Mouse (Mus musculus) right cerebral cortex, adult 2 months (tissue): ENCODE data around the gene Psmg1.

ENCODE experiments used
- DNase-seq, 2 experiments: peaks; one replicate each; pipeline ENCODE4 v3.0.0; 2021 to 2022; ENCODE audit warnings: low spot score in 2 of 2

The Psmg1 gene

GRCm38 (mm10) chr16:95958080-95958479 is 32.7 kb downstream of the Psmg1 start:
- no peak for DNase-seq

GRCm38 (mm10) chr16:95956618-95957017 is 34.1 kb downstream of the Psmg1 start:
- DNase-seq, result no peak

- DNase-seq, result no peak
Observed at GRCm38 (mm10) chr16:95955716-95956346, 34.9 kb downstream of the Psmg1 start.

- no peak for DNase-seq
Observed at GRCm38 (mm10) chr16:95954341-95954740, 36.4 kb downstream of the Psmg1 start.

GRCm38 (mm10) chr16:95953159-95953650 is 37.6 kb downstream of the Psmg1 start:
- DNase-seq, result no peak

GRCm38 (mm10) chr16:95951471-95951870 is 39.3 kb downstream of the Psmg1 start:
- no peak for DNase-seq

- DNase-seq, result peak; percentile 80 to 84
Observed at GRCm38 (mm10) chr16:95945389-95946311, 45.1 kb downstream of the Psmg1 start.

- no peak for DNase-seq
Observed at GRCm38 (mm10) chr16:95943186-95943585, 47.6 kb downstream of the Psmg1 start.

GRCm38 (mm10) chr16:95941575-95941974 is 49.2 kb downstream of the Psmg1 start:
- no peak for DNase-seq

- DNase-seq, result no peak
Observed at GRCm38 (mm10) chr16:95935495-95935961, 55.2 kb downstream of the Psmg1 start.

GRCm38 (mm10) chr16:95932860-95933259 is 57.9 kb downstream of the Psmg1 start:
- DNase-seq, result no peak

- no peak for DNase-seq
Observed at GRCm38 (mm10) chr16:95931509-95931908, 59.3 kb downstream of the Psmg1 start.
